Mouse (Mus musculus) regulatory T cell (primary cell): ENCODE data around the gene Rere.

ENCODE experiments used
- in situ Hi-C: fragments of 300-600 bp; cut with MboI, MseI; formaldehyde crosslinking; loops from one replicate; pipeline ENCODE4 v1.15.1; 2025; ENCODE audit warnings: high pct_unique_total_duplicates

Rere gene

GRCm38 (mm10) chr4:150281018-150281761 is at the start of gene Rere:
Gene Rere (plus strand): TSS chr4:150281646.
- in situ Hi-C loops: no loop called here

GRCm38 (mm10) chr4:150231871-150232270 is 49.6 kb upstream of the Rere start:
- in situ Hi-C loops: no loop called here

GRCm38 (mm10) chr4:150234599-150235327 is 46.7 kb upstream of the Rere start:
- in situ Hi-C loops: no loop called here

GRCm38 (mm10) chr4:150235585-150235984 is 45.9 kb upstream of the Rere start:
- in situ Hi-C loops: no loop called here

GRCm38 (mm10) chr4:150236031-150236430 is 45.4 kb upstream of the Rere start:
- in situ Hi-C loops: no loop called here

GRCm38 (mm10) chr4:150236521-150237481 is 44.6 kb upstream of the Rere start, which contains the start of gene Eno1:
Gene Eno1 (plus strand): TSS chr4:150236721.
- in situ Hi-C loops: no loop called here

GRCm38 (mm10) chr4:150237636-150238361 is 43.6 kb upstream of the Rere start:
- in situ Hi-C loops: no loop called here

GRCm38 (mm10) chr4:150238433-150239086 is 42.9 kb upstream of the Rere start:
- in situ Hi-C loops: no loop called here

GRCm38 (mm10) chr4:150239087-150239480 is 42.4 kb upstream of the Rere start:
- in situ Hi-C loops: no loop called here

GRCm38 (mm10) chr4:150239503-150239902 is 41.9 kb upstream of the Rere start:
- in situ Hi-C loops: no loop called here

- in situ Hi-C loops: no loop called here
These were observed 41.5 kb upstream of the Rere start for GRCm38 (mm10) chr4:150239951-150240368.

GRCm38 (mm10) chr4:150240381-150240886 is 41.0 kb upstream of the Rere start:
- in situ Hi-C loops: no loop called here

- in situ Hi-C loops: no loop called here
These were observed 39.7 kb upstream of the Rere start for GRCm38 (mm10) chr4:150241708-150242107.

- in situ Hi-C loops: no loop called here
These were observed 38.7 kb upstream of the Rere start for GRCm38 (mm10) chr4:150242745-150243144.

- in situ Hi-C loops: no loop called here
These were observed 35.6 kb upstream of the Rere start for GRCm38 (mm10) chr4:150245876-150246275.

- in situ Hi-C loops: no loop called here
These were observed 33.4 kb upstream of the Rere start for GRCm38 (mm10) chr4:150248009-150248408.

GRCm38 (mm10) chr4:150248917-150249316 is 32.5 kb upstream of the Rere start:
- in situ Hi-C loops: no loop called here

- in situ Hi-C loops: no loop called here
These were observed 31.6 kb upstream of the Rere start for GRCm38 (mm10) chr4:150249731-150250270.

- in situ Hi-C loops: no loop called here
These were observed 30.7 kb upstream of the Rere start for GRCm38 (mm10) chr4:150250549-150251422.
